Mouse (Mus musculus): Measurements from ENCODE around the gene Calhm5. TPM values are rescaled to one million over a fixed set of nuclear protein-coding genes. Genes with fewer than 3 reads are reported as not detected.

Gene Calhm5
- not detected in 2 replicates for polyA plus RNA-seq (2012; ENCODE audit: insufficient read depth, insufficient read length, low replicate concordance, missing spikeins)

GRCm38 (mm10) chr10:34096418-34096883 is at the start of gene Calhm5:
TSS of gene Calhm5 (minus strand) at chr10:34096519.
- Histone ChIP-seq H3K4me3 (ENCODE audit: insufficient read depth, low read depth, low read length) (peak within 1 kb of the TSS; percentile 35), H3K4me1 (ENCODE audit: control insufficient read depth, insufficient read depth, low read length) (peaks cover 2% of the 10 kb centered on the region; the same call in 1 of the 2 replicates), H3K27ac (ENCODE audit: insufficient read depth, low read depth, low read length) (0 out of 2 replicates have a peak within 1 kb of the TSS, but pooled peaks have one; percentile 16)
- TF ChIP-seq CTCF (IDR thresholded peaks at IDR 0.05; ENCODE audit: insufficient read depth, low read depth, low read length) (no peak), POLR2A (IDR thresholded peaks at IDR 0.05; ENCODE audit: insufficient read depth, low read depth, low read length) (no peak)
- 6% methylated on average over 9 of the region's 9 CpGs for WGBS

DNA sequence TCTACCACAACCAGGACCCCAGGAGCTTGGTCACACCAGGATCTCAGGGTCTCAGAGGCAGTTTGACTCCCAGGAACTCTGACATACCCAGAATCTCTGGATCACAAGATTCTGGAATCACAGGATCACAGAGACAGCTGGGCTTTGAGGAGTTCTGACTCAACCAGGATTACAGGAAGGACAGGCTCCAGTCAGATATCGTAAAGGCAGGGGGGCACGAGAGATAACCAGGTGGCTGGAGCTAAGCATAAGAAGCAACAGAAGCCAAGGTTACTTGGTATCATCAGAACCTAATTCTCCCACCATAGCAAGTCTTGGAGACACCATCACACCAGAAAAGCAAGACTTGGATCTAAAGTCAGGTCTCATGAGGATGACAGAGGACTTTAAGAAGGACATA is 45.4 kb upstream of the Calhm5 start:
- no peak overlapping the region for H3K4me3 ChIP-seq (ENCODE audit: insufficient read depth, low read depth, low read length)
- peaks cover 4% of the 10 kb centered on the region; the same call in 1 of the 2 replicates for H3K4me1 ChIP-seq (ENCODE audit: control insufficient read depth, insufficient read depth, low read length)
- WGBS: 89% methylated on average over 2 of the region's 2 CpGs
- TF ChIP-seq POLR2A (IDR thresholded peaks at IDR 0.05; ENCODE audit: insufficient read depth, low read depth, low read length) (no peak), CTCF (IDR thresholded peaks at IDR 0.05; ENCODE audit: insufficient read depth, low read depth, low read length) (no peak)
- no peak overlapping the region for H3K27ac ChIP-seq (ENCODE audit: insufficient read depth, low read depth, low read length)

- H3K4me3 ChIP-seq (ENCODE audit: insufficient read depth, low read depth, low read length): no peak overlapping the region
- WGBS: 73% methylated on average over 4 of the region's 4 CpGs
- TF ChIP-seq CTCF (IDR thresholded peaks at IDR 0.05; ENCODE audit: insufficient read depth, low read depth, low read length) (no peak), POLR2A (IDR thresholded peaks at IDR 0.05; ENCODE audit: insufficient read depth, low read depth, low read length) (no peak)
- no peak overlapping the region for H3K27ac ChIP-seq (ENCODE audit: insufficient read depth, low read depth, low read length)
- H3K4me1 ChIP-seq (ENCODE audit: control insufficient read depth, insufficient read depth, low read length): peaks cover 4% of the 10 kb centered on the region; the same call in 1 of the 2 replicates
Observed at GRCm38 (mm10) chr10:34139768-34140167, 43.4 kb upstream of the Calhm5 start.

DNA sequence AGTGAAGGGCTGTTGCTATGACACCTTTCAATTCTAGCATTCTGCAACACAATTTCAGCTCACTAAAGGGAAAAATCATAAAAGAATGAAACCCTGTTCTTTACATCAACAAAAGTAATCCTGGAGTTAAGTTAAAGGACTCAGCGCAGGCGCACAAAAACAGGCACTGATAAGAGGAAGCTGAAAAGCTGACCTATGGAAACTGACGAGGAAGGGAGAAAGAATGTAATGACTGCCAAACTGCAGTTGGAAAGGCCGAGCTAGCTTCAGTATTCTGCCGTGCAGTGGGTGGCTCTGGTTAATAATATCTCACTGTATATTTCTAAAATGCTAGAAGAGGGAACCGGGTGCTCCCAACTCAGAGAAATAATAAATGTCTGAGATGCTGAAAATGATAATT is 41.7 kb upstream of the Calhm5 start:
- TF ChIP-seq POLR2A (IDR thresholded peaks at IDR 0.05; ENCODE audit: insufficient read depth, low read depth, low read length) (no peak), CTCF (IDR thresholded peaks at IDR 0.05; ENCODE audit: insufficient read depth, low read depth, low read length) (no peak)
- 51% methylated on average over 6 of the region's 6 CpGs for WGBS
- Histone ChIP-seq H3K4me1 (ENCODE audit: control insufficient read depth, insufficient read depth, low read length) (peaks cover 4% of the 10 kb centered on the region; the same call in 1 of the 2 replicates), H3K27ac (ENCODE audit: insufficient read depth, low read depth, low read length) (no peak overlapping the region), H3K4me3 (ENCODE audit: insufficient read depth, low read depth, low read length) (no peak overlapping the region)

- Histone ChIP-seq H3K4me3 (ENCODE audit: insufficient read depth, low read depth, low read length) (no peak overlapping the region), H3K27ac (ENCODE audit: insufficient read depth, low read depth, low read length) (no peak overlapping the region), H3K4me1 (ENCODE audit: control insufficient read depth, insufficient read depth, low read length) (peaks cover 4% of the 10 kb centered on the region; the same call in 1 of the 2 replicates)
- 47% methylated on average over 6 of the region's 6 CpGs for WGBS
- TF ChIP-seq POLR2A (IDR thresholded peaks at IDR 0.05; ENCODE audit: insufficient read depth, low read depth, low read length) (no peak), CTCF (IDR thresholded peaks at IDR 0.05; ENCODE audit: insufficient read depth, low read depth, low read length) (no peak)
Observed at GRCm38 (mm10) chr10:34136432-34136831, 40.1 kb upstream of the Calhm5 start.

GRCm38 (mm10) chr10:34131356-34131755 is 35.0 kb upstream of the Calhm5 start:
- 69% methylated on average over 2 of the region's 2 CpGs for WGBS
- Histone ChIP-seq H3K4me3 (ENCODE audit: insufficient read depth, low read depth, low read length) (no peak overlapping the region), H3K27ac (ENCODE audit: insufficient read depth, low read depth, low read length) (no peak overlapping the region), H3K4me1 (ENCODE audit: control insufficient read depth, insufficient read depth, low read length) (peaks cover 7% of the 10 kb centered on the region; the same call in 1 of the 2 replicates)
- TF ChIP-seq POLR2A (IDR thresholded peaks at IDR 0.05; ENCODE audit: insufficient read depth, low read depth, low read length) (no peak), CTCF (IDR thresholded peaks at IDR 0.05; ENCODE audit: insufficient read depth, low read depth, low read length) (no peak)

DNA sequence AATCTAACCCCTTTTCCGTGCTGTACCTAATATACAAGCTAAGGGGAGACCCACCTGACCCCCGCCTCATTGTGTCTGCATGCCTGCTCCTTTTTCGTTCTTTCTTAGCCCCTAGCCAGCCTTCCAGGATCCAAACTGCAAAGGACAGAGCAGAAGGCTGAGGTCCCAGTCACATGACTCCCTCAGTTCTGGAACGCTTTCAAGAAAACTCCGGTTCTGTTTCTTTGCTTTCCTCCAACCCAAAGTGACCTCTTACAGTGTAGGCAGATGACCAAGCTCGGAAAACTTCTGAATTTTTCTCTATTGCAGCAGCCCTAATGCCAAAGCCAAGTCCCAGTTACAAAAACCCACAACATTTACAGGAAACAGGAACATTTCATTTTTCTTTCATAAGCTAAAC is 32.1 kb upstream of the Calhm5 start:
- TF ChIP-seq CTCF (IDR thresholded peaks at IDR 0.05; ENCODE audit: insufficient read depth, low read depth, low read length): no peak
- no peak for TF ChIP-seq POLR2A (IDR thresholded peaks at IDR 0.05; ENCODE audit: insufficient read depth, low read depth, low read length)
- WGBS: 69% methylated on average over 6 of the region's 6 CpGs
- peaks cover 7% of the 10 kb centered on the region; the same call in 1 of the 2 replicates for H3K4me1 ChIP-seq (ENCODE audit: control insufficient read depth, insufficient read depth, low read length)
- no peak overlapping the region for H3K4me3 ChIP-seq (ENCODE audit: insufficient read depth, low read depth, low read length)
- no peak overlapping the region for H3K27ac ChIP-seq (ENCODE audit: insufficient read depth, low read depth, low read length)

DNA sequence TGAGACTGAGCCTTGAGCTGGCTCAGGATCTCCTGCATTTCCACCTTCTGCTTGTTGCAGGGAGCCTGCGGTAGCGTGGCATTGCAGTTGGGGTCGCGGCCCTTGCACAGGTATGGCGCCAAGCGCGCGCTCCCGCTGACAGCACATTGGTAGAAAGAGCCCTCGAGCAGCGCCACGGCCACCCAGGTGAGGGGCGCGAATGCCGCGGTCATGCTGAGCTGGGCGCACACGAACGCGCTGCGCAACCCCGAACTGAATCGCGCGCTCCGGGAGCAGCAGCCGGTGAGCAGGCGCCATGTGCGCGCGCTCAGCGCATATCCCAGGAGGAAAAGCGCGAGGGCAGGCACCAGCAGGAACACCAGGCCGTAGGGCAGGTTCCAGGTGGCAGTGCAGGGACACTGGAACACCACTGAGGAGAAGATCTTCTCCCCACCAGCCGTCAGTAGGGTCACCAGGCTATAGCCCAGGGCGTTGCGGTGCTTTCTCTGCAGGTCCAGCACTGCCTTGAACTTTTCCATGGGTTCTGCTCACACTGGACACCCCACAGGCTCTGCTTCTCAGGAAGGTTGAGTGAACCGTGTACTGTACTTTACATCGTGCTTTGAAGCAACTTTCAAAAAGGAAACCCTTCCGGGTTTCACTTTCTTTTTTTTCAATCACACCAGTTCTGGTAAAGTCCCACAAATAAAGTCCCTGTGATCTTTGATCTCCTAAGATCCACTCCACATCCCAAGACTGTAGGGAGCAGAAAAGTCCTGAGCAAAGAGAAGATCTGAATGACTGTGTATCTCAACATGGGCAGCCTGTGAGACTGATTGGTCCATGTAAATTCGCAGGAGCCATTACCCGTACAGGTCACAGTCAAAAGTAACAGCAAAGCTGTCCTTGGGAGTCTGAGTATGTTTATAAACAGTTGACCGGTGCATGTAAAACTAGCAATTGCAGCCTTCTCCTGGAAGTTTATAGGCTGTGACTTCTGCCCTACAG is 31.4 kb upstream of the Calhm5 start, which contains the start of gene Calhm6:
Calhm6 (minus strand) TSS at position 593 of the 987 bp plus-strand sequence.
- Histone ChIP-seq H3K27ac (ENCODE audit: insufficient read depth, low read depth, low read length) (no peak within 1 kb of the TSS), H3K4me3 (ENCODE audit: insufficient read depth, low read depth, low read length) (peak within 1 kb of the TSS; percentile 62), H3K4me1 (ENCODE audit: control insufficient read depth, insufficient read depth, low read length) (peaks cover 7% of the 10 kb centered on the region; the same call in 1 of the 2 replicates)
- TF ChIP-seq CTCF (IDR thresholded peaks at IDR 0.05; ENCODE audit: insufficient read depth, low read depth, low read length) (no peak), POLR2A (IDR thresholded peaks at IDR 0.05; ENCODE audit: insufficient read depth, low read depth, low read length) (no peak)
- 18% methylated on average over 44 of the region's 44 CpGs for WGBS

- Histone ChIP-seq H3K27ac (ENCODE audit: insufficient read depth, low read depth, low read length) (no peak overlapping the region), H3K4me1 (ENCODE audit: control insufficient read depth, insufficient read depth, low read length) (no peaks in the 10 kb centered on the region), H3K4me3 (ENCODE audit: insufficient read depth, low read depth, low read length) (no peak overlapping the region)
- WGBS: 94% methylated on average over 2 of the region's 2 CpGs
- no peak for TF ChIP-seq CTCF (IDR thresholded peaks at IDR 0.05; ENCODE audit: insufficient read depth, low read depth, low read length)
- TF ChIP-seq POLR2A (IDR thresholded peaks at IDR 0.05; ENCODE audit: insufficient read depth, low read depth, low read length): no peak
Observed at GRCm38 (mm10) chr10:34118421-34118820, 22.1 kb upstream of the Calhm5 start.
